Mouse (Mus musculus): ENCODE data around the gene Focad. TPM values are rescaled to one million over a fixed set of nuclear protein-coding genes. Genes with fewer than 3 reads are reported as not detected.
A peak's percentile ranks its signal among the peaks of the same experiment; 100 is the strongest.

The Focad gene
- polyA plus RNA-seq, 1 experiment from 2014 or later = 13.3 TPM

DNA sequence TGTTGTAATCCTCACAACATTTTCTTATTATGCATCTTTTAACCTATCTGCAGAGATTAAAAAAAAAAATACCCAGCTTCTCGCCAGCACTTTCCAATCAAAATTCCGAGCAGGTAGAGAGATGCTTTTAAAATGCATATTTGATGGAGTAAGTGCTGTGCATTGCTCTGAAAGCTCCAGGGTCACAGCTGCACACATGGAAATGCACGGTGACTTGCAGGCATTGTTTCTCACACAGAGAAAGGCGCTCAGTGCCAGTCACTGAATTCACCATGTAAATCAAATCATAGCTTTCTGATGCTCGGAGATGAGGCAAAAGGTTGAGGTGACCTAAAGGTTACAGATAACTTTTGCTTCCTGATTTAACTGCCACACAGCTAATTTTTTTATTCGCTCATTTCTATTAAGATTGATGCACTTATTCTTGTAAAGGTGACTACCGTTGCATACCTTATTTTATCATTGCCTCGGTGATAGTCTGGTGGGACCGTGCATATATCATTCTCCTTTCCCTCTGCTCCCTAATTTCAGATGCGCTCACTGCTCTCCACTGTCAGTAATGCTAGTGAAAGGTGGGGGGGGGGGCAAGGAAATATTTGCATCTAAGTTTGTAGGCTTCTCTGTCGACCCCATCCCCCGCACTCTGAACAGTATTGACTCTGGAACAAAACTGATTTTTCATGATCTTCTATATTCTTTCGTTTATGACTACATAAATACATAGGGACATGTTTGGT lies 69.2 kb downstream of the Focad start:
- no peaks in the 10 kb centered on the region for H3K36me3 ChIP-seq (ENCODE audit: control insufficient read depth, insufficient read depth, low read length)
- peaks cover 19% of the 10 kb centered on the region for H3K4me1 ChIP-seq (ENCODE audit: control insufficient read depth, insufficient read depth, low read length)
- H3K4me2 ChIP-seq (ENCODE audit: low read length) = peak overlapping the region; percentile 21; the same call in 1 of the 2 replicates
- 33% methylated on average over 13 of the region's 13 CpGs for WGBS
- no peaks in the 10 kb centered on the region for H3K9me3 ChIP-seq (replicated peaks; ENCODE audit: control insufficient read depth, low read length, poor library complexity, severe bottlenecking)
- ATAC-seq = peak; percentile 82
- H3K27ac ChIP-seq (ENCODE audit: low read length) = peak overlapping the region; percentile 71
- H3K4me3 ChIP-seq (ENCODE audit: low read depth, low read length) = no peak overlapping the region
- H3K27me3 ChIP-seq (ENCODE audit: control insufficient read depth, insufficient read depth, low read depth, low read length) = no peaks in the 10 kb centered on the region
- no peak overlapping the region for H3K9ac ChIP-seq (ENCODE audit: low read depth, low read length)

DNA sequence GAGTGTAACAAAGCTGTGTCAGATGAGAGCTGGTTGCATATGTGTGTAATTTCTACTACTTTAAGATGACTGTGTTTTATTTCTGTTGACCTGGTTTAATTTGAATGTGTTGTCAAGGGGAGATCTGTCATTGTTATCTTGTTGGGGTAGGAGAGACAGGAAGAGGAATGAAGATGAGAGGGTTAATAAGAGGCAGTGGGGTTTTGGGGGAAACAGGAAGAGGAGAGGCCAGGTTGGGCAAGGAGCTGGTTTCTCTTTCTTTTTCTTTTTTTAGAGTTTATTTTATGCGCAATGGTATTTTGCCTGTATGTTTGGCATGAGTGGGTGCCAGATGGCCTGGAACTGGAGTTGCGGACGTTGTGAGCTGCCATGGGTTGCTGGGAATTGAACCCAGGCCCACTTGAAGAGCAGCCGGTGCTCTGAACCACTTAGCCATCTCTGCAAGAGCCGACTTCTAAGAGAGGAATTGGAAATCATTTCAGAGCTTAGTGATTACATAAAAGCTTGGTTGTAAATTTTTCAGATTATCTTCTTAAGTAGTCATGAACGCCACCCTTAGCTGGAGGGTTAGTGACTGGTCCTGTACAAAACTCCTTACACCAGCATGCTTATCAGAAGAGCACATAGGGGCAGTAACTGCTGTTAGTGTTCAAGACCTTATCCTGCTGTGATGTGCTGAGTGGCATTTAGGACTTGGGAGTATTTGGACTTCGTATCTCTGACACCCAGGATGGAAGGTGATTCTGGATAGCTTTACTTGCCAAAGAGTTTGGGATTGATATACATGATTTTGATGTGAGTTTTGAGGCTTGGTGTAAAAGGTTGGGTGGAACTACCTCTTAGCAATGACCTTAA lies 72.8 kb downstream of the Focad start:
- Histone ChIP-seq H3K27me3 (ENCODE audit: control insufficient read depth, insufficient read depth, low read depth, low read length) (no peaks in the 10 kb centered on the region), H3K27ac (ENCODE audit: low read length) (no peak overlapping the region), H3K9ac (ENCODE audit: low read depth, low read length) (no peak overlapping the region), H3K4me1 (ENCODE audit: control insufficient read depth, insufficient read depth, low read length) (peaks cover 24% of the 10 kb centered on the region), H3K4me3 (ENCODE audit: low read depth, low read length) (no peak overlapping the region), H3K4me2 (ENCODE audit: low read length) (no peak overlapping the region), H3K36me3 (ENCODE audit: control insufficient read depth, insufficient read depth, low read length) (no peaks in the 10 kb centered on the region), H3K9me3 (replicated peaks; ENCODE audit: control insufficient read depth, low read length, poor library complexity, severe bottlenecking) (no peaks in the 10 kb centered on the region)
- WGBS = 87% methylated on average over 7 of the region's 7 CpGs
- no peak for ATAC-seq

DNA sequence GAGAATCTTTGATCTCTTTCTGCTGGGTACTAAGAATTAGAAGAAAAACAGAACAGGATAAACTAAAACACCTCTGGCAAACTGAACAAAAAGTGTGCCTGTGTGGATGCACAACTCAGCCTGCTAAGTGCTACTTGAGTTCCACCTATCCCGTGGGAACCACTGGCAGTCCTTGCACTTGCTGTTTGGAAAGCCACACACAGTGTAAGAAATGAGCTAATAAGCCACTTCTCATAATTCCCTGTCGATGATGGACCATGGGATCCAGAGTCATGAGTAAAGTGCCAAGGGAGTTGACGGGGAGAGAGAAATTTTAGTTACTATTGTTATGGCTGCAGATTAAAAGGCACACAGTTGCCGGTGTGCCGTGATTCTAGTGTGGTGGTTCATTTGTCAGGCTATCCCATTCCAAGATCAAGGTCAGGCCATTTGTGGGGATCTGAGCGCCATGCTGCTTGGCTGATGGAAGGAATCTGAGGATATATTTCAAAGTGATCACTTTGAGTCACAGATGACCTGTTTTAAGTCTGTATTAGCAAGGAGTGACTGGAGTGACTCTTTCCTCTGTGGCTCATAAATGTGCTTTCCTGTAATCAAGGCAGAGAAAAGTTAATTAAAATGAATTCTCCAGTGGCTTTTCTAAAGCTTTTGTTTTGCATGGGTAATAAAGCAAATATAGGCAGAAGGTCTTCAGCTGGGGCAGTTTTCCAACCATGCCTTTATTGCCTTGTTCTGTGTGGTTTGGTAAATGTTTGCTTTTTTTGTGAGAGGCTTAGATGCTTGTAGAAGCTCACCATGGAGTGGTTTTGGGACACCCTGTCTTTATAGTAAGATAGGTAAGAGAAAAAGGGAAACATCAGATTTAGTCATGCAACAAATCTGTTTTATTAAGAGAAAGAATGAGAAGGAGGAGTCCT lies 80.9 kb downstream of the Focad start:
- no peak for ATAC-seq
- H3K4me1 ChIP-seq (ENCODE audit: control insufficient read depth, insufficient read depth, low read length) = no peaks in the 10 kb centered on the region
- H3K36me3 ChIP-seq (ENCODE audit: control insufficient read depth, insufficient read depth, low read length) = no peaks in the 10 kb centered on the region
- H3K9me3 ChIP-seq (replicated peaks; ENCODE audit: control insufficient read depth, low read length, poor library complexity, severe bottlenecking) = no peaks in the 10 kb centered on the region
- no peak overlapping the region for H3K9ac ChIP-seq (ENCODE audit: low read depth, low read length)
- WGBS = 72% methylated on average over 6 of the region's 6 CpGs
- no peaks in the 10 kb centered on the region for H3K27me3 ChIP-seq (ENCODE audit: control insufficient read depth, insufficient read depth, low read depth, low read length)
- H3K27ac ChIP-seq (ENCODE audit: low read length) = no peak overlapping the region
- H3K4me3 ChIP-seq (ENCODE audit: low read depth, low read length) = no peak overlapping the region
- H3K4me2 ChIP-seq (ENCODE audit: low read length) = no peak overlapping the region

DNA sequence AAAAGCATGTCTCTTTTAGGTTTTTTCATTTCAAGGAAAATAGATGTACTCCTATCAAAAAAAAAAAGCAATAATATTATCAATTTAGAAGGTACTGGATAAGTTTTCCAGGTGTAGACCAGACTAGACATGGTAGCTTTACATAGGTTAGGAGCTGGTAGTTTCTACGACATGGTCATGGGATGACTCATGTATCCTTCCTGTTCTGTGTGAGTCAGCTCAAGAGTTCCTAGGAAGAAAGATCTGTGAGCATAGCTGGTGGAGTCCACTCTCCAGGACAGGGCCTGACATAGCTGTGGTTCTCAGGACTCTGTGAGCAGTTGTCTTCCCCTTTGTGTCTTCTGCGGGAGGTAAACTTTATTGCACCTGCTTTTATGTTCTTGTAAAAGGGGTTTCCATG lies 84.9 kb downstream of the Focad start:
- 96% methylated on average over 2 of the region's 2 CpGs for WGBS
- ATAC-seq = no peak
- no peak overlapping the region for H3K4me3 ChIP-seq (ENCODE audit: low read depth, low read length)
- H3K4me2 ChIP-seq (ENCODE audit: low read length) = no peak overlapping the region
- H3K27ac ChIP-seq (ENCODE audit: low read length) = no peak overlapping the region
- no peaks in the 10 kb centered on the region for H3K9me3 ChIP-seq (replicated peaks; ENCODE audit: control insufficient read depth, low read length, poor library complexity, severe bottlenecking)
- no peaks in the 10 kb centered on the region for H3K4me1 ChIP-seq (ENCODE audit: control insufficient read depth, insufficient read depth, low read length)
- H3K36me3 ChIP-seq (ENCODE audit: control insufficient read depth, insufficient read depth, low read length) = no peaks in the 10 kb centered on the region
- no peak overlapping the region for H3K9ac ChIP-seq (ENCODE audit: low read depth, low read length)
- H3K27me3 ChIP-seq (ENCODE audit: control insufficient read depth, insufficient read depth, low read depth, low read length) = no peaks in the 10 kb centered on the region

DNA sequence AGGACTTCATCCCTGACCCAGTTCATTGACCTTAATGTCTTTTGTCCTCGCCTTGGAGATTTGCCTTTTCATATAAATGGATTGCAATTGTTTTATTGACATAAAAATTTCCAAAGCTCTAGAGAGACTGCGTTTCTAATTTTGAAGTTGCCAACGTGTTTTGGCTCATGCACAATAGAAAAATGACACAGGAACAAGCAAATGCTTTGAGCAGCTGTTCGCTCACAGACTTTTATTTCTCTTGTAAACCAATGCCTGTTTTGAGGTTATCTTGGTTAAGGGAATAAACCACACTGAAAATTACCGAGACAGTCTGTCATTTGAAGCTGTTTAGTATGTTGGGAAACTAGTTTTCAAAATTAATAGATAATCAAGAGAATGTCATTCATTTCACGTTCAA lies 89.9 kb downstream of the Focad start:
- peaks cover 3% of the 10 kb centered on the region; the same call in 1 of the 2 replicates for H3K4me1 ChIP-seq (ENCODE audit: control insufficient read depth, insufficient read depth, low read length)
- no peak for ATAC-seq
- H3K27ac ChIP-seq (ENCODE audit: low read length) = no peak overlapping the region
- H3K27me3 ChIP-seq (ENCODE audit: control insufficient read depth, insufficient read depth, low read depth, low read length) = no peaks in the 10 kb centered on the region
- H3K9ac ChIP-seq (ENCODE audit: low read depth, low read length) = no peak overlapping the region
- 68% methylated on average over 6 of the region's 6 CpGs for WGBS
- no peaks in the 10 kb centered on the region for H3K9me3 ChIP-seq (replicated peaks; ENCODE audit: control insufficient read depth, low read length, poor library complexity, severe bottlenecking)
- no peak overlapping the region for H3K4me3 ChIP-seq (ENCODE audit: low read depth, low read length)
- no peaks in the 10 kb centered on the region for H3K36me3 ChIP-seq (ENCODE audit: control insufficient read depth, insufficient read depth, low read length)
- no peak overlapping the region for H3K4me2 ChIP-seq (ENCODE audit: low read length)

DNA sequence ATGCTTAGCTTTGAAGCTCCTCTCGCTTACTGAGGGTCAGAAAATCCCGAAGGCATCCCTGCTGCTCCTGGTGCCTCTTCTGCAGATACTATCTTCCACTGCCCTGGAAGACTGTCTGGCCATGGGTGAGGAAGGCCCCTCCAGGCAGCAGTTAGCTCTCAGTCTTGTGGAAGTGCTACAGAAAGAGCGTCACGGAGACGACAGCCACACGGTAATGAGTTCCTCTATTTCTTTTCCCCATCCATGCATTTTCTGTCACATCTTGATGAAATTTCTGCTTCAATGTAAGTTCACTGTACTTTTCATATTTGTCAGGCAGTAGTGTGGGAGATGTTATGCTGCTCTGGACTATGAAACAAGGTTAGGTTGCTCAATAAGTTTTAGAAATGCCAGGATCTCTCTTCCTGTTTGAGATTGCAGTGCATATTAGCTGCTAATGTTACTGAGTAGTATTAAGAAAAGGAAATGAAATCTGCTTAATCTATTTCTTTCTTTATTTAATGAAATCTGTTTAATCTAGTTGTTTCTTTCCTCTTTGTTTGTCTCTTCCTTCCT lies 91.5 kb downstream of the Focad start:
- Histone ChIP-seq H3K4me2 (ENCODE audit: low read length) (no peak overlapping the region), H3K36me3 (ENCODE audit: control insufficient read depth, insufficient read depth, low read length) (no peaks in the 10 kb centered on the region), H3K27ac (ENCODE audit: low read length) (no peak overlapping the region), H3K4me1 (ENCODE audit: control insufficient read depth, insufficient read depth, low read length) (peaks cover 3% of the 10 kb centered on the region; the same call in 1 of the 2 replicates), H3K9me3 (replicated peaks; ENCODE audit: control insufficient read depth, low read length, poor library complexity, severe bottlenecking) (no peaks in the 10 kb centered on the region), H3K27me3 (ENCODE audit: control insufficient read depth, insufficient read depth, low read depth, low read length) (no peaks in the 10 kb centered on the region), H3K9ac (ENCODE audit: low read depth, low read length) (no peak overlapping the region), H3K4me3 (ENCODE audit: low read depth, low read length) (no peak overlapping the region)
- 82% methylated on average over 6 of the region's 6 CpGs for WGBS
- ATAC-seq = no peak

DNA sequence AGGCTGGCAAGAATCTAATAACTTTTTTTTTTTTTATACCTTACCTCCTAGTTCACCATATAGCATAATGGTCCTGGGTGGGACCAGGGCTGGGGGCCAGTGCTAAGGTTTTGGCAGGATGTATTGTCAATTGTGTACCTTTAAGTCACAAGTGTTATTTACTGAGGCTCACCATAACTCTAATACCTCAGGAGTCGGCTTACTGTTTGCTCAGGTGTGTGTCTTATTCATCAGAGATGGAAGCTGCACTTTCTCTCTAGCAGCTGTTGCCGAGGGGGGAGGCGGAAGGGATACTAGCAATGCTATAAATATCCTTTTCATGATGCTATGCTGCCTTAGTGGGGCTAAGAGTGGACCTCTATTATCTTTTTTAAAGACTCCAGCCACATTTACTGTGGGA lies 93.2 kb downstream of the Focad start:
- ATAC-seq = no peak
- H3K9ac ChIP-seq (ENCODE audit: low read depth, low read length) = no peak overlapping the region
- no peak overlapping the region for H3K27ac ChIP-seq (ENCODE audit: low read length)
- no peaks in the 10 kb centered on the region for H3K36me3 ChIP-seq (ENCODE audit: control insufficient read depth, insufficient read depth, low read length)
- no peak overlapping the region for H3K4me3 ChIP-seq (ENCODE audit: low read depth, low read length)
- peaks cover 3% of the 10 kb centered on the region; the same call in 1 of the 2 replicates for H3K4me1 ChIP-seq (ENCODE audit: control insufficient read depth, insufficient read depth, low read length)
- H3K9me3 ChIP-seq (replicated peaks; ENCODE audit: control insufficient read depth, low read length, poor library complexity, severe bottlenecking) = no peaks in the 10 kb centered on the region
- H3K4me2 ChIP-seq (ENCODE audit: low read length) = no peak overlapping the region
- 86% methylated on average over 3 of the region's 3 CpGs for whole genome bisulfite sequencing
- no peaks in the 10 kb centered on the region for H3K27me3 ChIP-seq (ENCODE audit: control insufficient read depth, insufficient read depth, low read depth, low read length)

DNA sequence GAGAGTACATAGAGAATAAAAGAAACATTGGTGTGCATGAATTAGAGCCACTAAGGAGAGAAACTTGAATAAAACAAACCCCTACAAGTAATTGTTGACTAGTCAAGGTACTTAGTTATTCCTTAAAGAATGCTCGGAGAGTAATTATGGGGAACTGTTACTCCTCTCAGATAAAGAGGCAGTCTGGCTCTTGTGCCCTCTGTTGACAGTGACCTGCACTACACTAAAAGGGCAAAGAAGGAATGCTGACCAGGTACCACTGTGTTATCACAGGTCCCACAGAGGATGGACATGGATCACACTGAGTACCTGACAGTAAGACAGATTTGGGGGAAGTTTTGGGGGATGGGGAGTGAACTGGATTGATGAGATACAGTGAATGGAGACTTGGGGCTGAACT lies 95.1 kb downstream of the Focad start:
- Histone ChIP-seq H3K4me1 (ENCODE audit: control insufficient read depth, insufficient read depth, low read length) (peaks cover 3% of the 10 kb centered on the region; the same call in 1 of the 2 replicates), H3K27me3 (ENCODE audit: control insufficient read depth, insufficient read depth, low read depth, low read length) (no peaks in the 10 kb centered on the region), H3K9me3 (replicated peaks; ENCODE audit: control insufficient read depth, low read length, poor library complexity, severe bottlenecking) (no peaks in the 10 kb centered on the region), H3K9ac (ENCODE audit: low read depth, low read length) (no peak overlapping the region), H3K4me2 (ENCODE audit: low read length) (no peak overlapping the region), H3K36me3 (ENCODE audit: control insufficient read depth, insufficient read depth, low read length) (no peaks in the 10 kb centered on the region), H3K4me3 (ENCODE audit: low read depth, low read length) (no peak overlapping the region), H3K27ac (ENCODE audit: low read length) (no peak overlapping the region)
- ATAC-seq = no peak
- WGBS = 79% methylated on average over 1 of the region's 1 CpGs

All from midbrain, embryonic 16.5 days (tissue).